Mouse (Mus musculus): ENCODE results near the gene Myh3.

Gene Myh3

DNA sequence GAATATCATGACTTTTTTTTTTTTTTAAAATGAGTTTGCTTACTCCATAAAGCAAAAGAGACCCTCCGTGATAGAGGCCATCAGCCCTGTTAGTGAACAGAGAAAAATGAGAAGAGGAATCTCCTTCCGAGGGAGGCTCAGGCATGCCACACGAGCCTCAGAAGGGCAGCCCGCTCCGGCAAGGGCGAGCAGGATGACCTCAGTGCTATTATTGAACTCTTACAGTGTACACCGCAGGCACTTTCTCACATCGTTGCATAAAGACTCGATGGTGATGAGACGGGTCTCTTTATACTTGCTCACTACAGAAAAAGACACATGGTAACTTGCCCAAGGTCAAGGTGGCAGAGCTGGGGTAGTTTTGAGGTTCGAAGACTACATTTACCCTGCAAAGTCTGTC, 26.6 kb downstream of the Myh3 start:
- no peak for DNase-seq (ENCODE audit: low read depth, low spot score)

- peak; percentile 39 for DNase-seq (ENCODE audit: low read depth, low spot score)
These were observed 27.6 kb downstream of the Myh3 start for GRCm38 (mm10) chr11:67105689-67106088.

DNA sequence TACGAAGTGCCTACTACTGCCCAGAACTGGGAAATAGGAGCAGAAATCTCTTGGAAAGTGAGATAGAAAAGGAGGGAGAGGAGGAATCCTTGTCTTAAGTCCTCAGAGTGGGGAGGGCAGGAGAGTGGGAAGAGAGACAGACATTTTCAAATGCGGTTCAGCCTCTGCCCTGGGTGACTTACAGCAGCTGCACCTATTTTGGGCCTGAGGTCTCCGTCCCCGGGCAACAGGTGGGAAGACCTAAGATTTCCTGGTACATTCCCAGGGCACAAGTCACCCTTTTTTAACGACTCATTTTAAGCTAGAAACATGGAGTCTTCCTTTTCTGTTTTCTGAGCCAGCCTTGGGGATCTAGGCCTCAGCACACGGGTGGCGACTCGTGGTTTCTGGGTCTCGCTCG, 28.9 kb downstream of the Myh3 start:
- DNase-seq (ENCODE audit: low read depth, low spot score): no peak

GRCm38 (mm10) chr11:67110168-67110948, 32.3 kb downstream of the Myh3 start:
- peak; percentile 72 for DNase-seq (ENCODE audit: low read depth, low spot score)

DNA sequence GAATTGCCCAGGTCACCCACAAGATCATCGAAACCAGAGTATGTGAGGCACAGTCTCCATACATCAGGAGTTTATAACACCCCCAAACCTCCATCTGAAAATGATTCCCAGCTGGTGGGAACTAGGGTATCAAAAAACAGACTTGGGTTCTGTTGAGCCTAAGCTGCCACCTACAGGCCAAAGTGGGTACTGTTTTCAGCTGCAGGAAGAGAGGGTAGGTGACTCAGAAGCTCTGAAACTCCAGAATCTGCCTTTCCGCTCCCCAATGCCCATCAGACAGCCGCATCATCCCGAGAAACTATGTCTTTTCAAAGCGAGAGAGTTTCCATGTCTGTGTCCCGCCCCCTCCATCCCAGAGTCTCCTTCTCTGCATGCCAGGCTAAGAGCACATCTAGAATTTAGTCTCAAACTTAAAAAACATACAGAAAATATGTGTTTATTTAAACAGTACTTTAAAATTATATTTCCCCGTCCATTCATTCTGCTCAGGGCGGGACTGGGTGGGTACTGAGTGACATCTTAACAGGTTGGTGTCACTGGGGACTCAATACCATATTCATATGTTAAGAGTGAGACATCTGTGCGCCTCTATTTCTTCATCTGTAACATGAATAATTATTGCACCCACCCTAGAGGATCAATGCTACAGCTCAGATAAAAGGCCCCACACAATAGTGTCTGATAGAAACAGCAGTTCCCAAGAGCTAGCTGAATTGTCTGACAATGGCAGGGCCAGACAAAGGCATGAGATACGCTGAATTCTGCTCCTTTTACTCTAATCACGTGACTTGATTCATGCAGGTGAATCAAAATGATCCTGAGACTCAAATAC, 34.1 kb downstream of the Myh3 start:
- DNase-seq (ENCODE audit: low read depth, low spot score): peak; percentile 89

DNA sequence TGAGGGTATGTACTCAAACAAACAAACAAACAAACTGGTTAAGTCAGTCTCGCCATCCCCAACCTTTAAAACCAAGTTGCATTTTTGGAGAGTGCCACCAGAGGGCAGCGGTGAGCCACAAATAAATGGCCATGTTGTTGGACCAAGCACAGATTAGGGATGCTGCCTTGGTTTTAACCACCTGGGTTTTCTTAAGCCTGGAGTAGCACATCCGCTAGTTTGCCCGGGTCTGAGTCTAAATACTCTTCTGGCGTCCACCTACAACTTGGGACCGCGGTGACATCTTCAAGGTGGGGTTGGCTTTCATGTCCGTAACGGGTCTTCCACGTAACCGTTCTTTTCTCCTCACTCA, 34.7 kb downstream of the Myh3 start:
- peak; percentile 75 for DNase-seq (ENCODE audit: low read depth, low spot score)

- no peak for DNase-seq (ENCODE audit: low read depth, low spot score)
These were observed 35.3 kb downstream of the Myh3 start for GRCm38 (mm10) chr11:67113381-67113780.

DNA sequence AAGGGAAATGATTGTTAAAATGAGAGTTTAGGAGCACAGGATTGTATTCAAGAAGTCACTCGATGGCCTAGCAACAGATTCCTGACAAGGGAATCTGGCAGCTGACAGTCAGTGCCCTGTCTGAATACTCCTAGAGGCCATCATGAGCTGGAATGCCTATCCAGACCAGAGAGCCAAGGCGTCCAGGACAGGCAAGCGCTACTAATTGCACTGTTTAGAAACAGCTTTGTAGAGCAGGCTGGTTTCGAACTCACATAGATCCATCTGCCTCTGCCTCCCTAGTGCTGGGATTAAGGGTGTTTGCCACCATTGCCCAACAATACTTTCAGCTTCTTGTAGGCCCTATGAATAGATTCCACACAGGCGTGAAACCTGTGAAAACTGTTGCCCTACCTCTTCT, 36.2 kb downstream of the Myh3 start:
- DNase-seq (ENCODE audit: low read depth, low spot score): no peak

DNA sequence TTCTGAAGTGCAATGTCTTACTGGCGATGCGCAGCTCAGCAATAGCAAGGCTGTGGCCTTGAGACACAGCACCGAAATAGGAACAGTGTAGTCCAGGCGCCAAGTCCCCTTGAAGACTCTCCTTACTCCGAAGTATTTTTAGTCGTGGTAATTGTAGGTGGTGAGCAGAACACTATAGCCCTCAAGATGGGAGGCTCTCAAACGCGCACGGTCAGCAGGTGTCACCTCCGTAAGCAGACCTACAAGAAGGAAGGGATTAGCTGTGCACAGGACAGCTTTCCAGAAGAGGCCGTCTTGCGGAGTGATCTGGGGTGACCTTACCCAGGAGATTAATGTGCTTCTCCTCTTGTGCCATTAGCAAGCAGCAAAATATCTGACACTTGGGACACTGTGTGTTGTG, 36.8 kb downstream of the Myh3 start:
- no peak for DNase-seq (ENCODE audit: low read depth, low spot score)

DNA sequence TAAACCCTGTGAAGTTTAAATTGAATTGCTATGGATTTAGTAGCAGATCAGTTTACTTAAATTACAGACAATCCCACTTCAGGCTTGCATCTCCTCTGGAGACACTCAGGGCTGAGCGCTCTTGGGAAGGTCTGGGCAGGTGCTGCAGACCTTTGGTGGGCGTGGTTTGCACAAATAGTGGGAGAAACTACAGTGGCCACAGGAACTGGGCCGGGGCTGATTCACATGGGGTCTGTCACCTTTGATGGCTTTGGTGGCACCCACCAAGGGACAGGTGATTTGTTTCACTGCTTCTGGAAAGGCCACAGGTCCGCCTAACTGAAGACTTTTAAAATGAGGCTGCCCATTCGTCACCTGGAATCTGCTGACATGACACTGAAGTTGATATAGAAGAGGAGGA, 38.6 kb downstream of the Myh3 start:
- DNase-seq (ENCODE audit: low read depth, low spot score): no peak

- no peak for DNase-seq (ENCODE audit: low read depth, low spot score)
These were observed 41.5 kb downstream of the Myh3 start for GRCm38 (mm10) chr11:67119539-67120070.

DNA sequence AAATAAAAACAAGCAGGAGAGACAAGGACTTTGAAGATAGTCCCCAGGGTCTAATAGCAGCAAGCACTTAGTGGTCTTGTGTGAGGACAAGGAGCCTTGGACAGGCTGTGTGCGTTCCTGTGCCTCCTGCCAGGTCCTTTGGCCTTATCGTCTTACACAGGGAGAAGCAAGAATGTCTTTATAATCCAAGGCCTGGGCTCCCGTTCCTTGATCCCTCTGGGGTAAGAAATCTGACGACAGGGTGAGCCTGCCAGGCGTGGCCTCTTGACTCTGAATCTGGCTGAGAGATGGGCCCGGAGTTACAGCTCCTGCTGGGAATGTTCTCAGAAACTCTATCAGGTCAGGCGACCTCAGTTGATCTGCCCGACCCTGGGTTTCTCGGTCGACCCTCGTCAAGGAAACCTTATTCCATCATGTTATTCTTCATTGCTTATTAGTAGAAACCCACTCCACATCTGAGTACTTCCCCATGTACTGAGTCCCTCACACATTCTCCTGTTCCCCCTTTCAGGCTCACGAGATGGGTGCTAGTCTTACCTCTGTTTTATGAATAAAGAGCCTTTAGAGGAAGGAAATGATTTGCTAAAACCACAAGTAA, 42.7 kb downstream of the Myh3 start:
- DNase-seq (ENCODE audit: low read depth, low spot score): no peak

GRCm38 (mm10) chr11:67124943-67125342, 46.8 kb downstream of the Myh3 start:
- no peak for DNase-seq (ENCODE audit: low read depth, low spot score)

DNA sequence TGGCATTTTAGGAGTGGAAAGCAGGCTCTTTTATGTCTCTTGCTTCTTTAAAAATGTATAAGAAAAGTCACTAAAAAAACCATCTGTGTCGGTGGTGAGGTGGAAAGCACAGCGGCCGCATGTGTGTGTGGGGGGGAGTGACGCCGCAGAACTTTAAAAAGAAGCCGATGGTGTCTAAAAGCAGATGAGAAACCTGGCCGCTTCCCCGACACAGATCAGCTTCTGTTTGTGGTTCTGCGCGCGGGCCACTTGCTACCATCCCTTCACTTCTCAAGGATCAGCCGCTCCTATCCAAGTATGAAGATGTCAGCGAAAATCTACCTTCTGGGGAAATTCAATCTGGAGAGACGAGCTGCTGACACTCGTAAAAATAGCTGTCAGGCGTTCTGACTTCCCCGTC, 47.3 kb downstream of the Myh3 start:
- no peak for DNase-seq (ENCODE audit: low read depth, low spot score)

GRCm38 (mm10) chr11:67133526-67133925, 55.4 kb downstream of the Myh3 start:
- DNase-seq (ENCODE audit: low read depth, low spot score): no peak

DNA sequence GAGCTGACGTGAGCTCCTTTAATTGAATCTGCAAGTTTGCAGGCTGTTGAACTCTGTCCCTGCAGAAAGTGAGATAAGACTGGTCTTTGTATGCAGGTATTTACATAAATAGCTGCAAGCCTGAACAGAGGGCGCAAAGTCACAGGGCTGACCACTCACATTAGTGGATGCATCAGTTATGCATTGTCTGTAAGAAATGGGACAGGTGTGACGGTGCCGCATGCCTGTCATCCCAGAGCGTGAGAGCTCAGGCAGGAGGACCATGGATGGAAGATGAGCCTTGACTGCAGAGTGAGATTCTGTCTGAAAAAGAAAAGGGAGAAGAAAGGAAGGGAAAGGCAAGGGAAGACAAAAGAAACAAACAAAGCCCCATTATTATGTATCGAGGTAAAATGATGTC, 56.6 kb downstream of the Myh3 start:
- DNase-seq (ENCODE audit: low read depth, low spot score): no peak

DNA sequence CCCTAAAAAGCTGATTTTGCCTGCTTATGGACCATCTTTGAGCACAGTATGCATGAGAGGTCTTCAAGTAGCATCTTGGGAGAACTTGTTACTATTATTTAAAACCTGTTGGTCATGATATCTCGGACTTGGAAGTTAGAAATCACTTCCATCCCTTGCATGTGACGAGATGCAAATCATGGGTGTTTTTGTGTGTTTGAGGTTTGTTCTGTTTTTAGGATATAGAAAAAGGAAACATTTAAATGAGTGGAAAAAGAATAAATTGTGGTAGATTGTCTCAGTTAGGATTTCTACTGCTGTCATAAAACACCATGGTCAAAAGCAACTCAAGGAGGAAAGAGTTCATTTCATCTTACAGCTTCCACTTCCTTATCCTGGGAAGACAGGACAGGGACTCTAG, 57.4 kb downstream of the Myh3 start:
- no peak for DNase-seq (ENCODE audit: low read depth, low spot score)

GRCm38 (mm10) chr11:67139556-67139955, 61.5 kb downstream of the Myh3 start:
- peak; percentile 8 for DNase-seq (ENCODE audit: low read depth, low spot score)

DNA sequence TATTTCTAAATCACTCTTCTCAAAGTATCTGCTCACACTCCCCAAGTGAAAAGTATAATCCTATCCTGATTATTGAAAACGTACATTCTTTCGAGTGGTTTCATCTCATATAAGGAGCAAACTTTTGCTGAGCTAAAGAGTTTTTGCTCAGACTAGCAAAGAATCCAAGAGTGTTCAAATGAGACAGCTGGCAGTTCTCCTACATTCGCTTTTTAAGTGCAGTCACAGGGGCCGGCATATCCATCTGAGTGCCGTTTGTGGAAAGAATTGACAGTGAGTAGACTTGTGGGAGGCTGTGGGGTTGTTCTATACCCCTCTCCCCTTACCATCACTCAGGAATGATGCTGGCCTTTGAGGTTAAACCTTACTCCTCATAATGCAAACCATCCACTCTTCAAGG, 62.1 kb downstream of the Myh3 start:
- DNase-seq (ENCODE audit: low read depth, low spot score): no peak

DNA sequence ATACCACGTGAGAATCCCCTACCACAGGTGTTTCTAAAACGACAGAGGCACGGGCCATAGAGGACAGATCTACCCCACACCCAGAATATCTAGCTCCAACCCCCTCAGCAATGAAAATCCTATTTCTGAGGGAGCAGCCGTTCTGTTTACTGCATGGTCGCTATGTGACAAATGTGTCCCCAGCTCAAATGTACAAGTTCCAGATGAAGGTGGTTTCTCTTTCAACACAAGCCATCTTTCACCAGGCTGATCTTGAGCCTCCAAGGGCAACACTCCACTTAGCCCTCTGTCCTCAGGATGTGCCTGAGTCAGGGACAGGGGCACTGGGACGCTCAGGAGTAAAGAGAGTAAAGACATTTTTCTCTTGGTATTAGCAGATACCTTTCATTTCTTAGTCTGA, 62.9 kb downstream of the Myh3 start:
- DNase-seq (ENCODE audit: low read depth, low spot score): no peak

- peak; percentile 6 for DNase-seq (ENCODE audit: low read depth, low spot score)
These were observed 63.9 kb downstream of the Myh3 start for GRCm38 (mm10) chr11:67142047-67142446.

DNA sequence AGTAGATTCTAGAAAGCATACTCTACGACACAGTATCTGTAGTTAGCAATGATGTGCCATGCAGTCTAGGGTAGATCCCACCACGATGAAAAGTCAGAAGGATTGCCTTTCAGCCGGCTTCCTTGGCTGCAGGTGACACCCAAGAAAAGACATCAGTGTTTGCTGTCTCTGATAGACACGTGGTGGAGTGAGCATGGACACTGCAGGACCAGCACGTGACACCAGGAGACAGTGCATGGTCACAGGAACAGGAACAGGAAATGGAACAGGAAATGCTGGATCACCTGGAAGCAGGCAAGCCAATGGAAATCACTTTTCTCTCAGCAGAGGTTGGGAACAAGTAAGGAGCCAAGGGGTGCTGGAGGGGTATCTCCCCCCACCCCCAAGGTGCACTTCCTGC, 65.0 kb downstream of the Myh3 start:
- no peak for DNase-seq (ENCODE audit: low read depth, low spot score)

Data from forelimb bud, embryonic 11.5 days (tissue).